Mouse (Mus musculus) T-helper 2 cell (primary cell): ENCODE data around the gene Anapc16.
"Not testable (repeated sequence)": the region's sequence is repeated elsewhere in the genome, so short reads cannot be mapped to it uniquely, and the experiment has no call there.

Source experiments
- in situ Hi-C: fragments of 300-600 bp; cut with MboI, MseI; formaldehyde crosslinking; loops from one replicate; pipeline ENCODE4 v1.15.1; 2025; ENCODE audit warnings: high pct_unique_total_duplicates

Anapc16 gene

GRCm38 (mm10) chr10:60002203-60002602 lies 732 bp downstream of the Anapc16 start:
- in situ Hi-C loops = loop anchor here (5.0 kb wide), 2 partner anchors 45 to 105 kb away; no protein-coding TSS in a partner anchor

DNA sequence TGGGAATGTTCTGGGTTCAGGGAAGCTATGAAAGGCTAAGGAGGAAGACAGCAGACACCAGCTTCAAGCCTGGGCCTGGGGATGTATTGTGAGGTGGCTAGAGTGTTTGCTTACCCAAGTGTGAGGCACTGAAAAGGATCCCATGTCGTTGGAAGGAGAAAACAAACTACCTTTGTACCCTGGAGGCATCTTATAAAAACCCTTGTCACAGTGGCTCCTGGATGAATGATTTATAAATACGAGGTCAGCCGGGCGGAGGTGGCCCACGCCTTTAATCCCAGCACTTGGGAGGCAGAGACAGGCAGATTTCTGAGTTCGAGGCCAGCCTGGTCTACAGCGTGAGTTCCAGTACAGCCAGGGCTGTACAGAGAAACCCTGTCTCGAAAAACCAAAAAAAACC lies 1.3 kb downstream of the Anapc16 start:
- in situ Hi-C loops = loop anchor here (5.0 kb wide), 2 partner anchors 44 to 104 kb away; no protein-coding TSS in a partner anchor

- in situ Hi-C loops = no loop called here
Observed at GRCm38 (mm10) chr10:59999057-59999456, 3.9 kb downstream of the Anapc16 start.

GRCm38 (mm10) chr10:59997591-59997990 lies 5.3 kb downstream of the Anapc16 start:
- in situ Hi-C loops = no loop called here

DNA sequence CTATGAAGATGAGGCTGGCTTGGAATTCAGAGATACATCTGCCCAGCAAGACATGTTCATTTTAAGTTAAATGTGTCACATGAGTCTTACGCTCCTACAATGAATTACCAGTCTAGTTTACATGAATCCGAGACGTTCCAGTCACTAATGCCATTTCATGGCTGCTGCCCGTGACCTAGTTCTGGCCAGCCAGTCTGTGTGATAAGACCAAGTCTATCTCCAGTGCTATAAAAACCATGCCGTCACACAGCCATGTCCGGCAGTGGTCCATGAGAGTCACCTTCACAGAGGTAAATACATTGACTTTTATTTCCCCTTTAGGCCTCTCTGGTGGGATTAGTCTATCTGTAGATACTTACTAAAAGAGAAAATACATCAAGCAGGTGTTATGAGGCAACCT lies 7.0 kb downstream of the Anapc16 start:
- in situ Hi-C loops = no loop called here

DNA sequence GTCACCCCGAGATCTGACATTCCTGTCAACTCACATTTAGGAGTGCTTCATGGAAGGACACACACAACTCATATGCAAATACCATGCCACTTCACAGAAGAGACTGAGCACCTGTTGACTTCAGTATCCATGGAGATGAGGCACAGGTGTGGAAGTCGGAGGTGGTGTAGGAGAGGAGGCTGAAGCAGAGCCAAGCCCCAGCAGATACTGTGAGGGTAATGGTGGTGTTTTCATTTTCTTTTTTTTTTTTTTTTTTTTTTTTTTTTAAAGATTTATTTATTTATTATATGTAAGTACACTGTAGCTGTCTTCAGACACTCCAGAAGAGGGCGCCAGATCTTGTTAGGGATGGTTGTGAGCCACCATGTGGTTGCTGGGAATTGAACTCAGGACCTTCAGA lies 9.1 kb downstream of the Anapc16 start:
- in situ Hi-C loops = not testable (repeated sequence)

GRCm38 (mm10) chr10:59992024-59992423 lies 10.9 kb downstream of the Anapc16 start:
- in situ Hi-C loops = no loop called here

DNA sequence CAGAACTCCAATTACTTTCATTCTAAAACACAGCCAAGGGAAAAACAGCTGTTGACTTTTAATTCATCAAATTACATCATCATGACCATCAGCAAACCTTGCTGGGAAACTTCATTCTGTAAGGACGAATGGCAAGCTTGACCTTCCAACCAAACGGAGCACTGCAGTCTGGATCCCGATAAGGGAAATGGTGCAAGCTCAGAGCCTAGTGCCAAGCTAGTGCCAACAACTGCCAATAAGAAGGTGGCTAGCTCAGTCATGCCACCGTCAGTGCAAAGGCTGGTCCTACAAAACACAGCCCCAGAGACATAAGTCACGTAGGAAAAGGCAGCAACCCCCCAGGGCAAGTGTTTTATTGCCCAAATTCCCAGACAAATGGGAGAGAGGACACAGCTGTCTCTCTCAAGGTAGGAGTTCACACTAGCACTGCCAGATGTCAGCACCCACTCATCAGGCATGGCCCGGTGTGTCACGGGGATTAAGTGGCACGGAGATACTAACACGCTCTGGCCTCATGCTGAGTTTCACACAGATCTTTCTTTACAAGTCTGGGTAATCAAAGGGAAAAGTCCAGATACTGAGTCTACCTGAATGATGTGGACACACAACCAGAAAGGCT lies 11.6 kb downstream of the Anapc16 start:
- in situ Hi-C loops = no loop called here

DNA sequence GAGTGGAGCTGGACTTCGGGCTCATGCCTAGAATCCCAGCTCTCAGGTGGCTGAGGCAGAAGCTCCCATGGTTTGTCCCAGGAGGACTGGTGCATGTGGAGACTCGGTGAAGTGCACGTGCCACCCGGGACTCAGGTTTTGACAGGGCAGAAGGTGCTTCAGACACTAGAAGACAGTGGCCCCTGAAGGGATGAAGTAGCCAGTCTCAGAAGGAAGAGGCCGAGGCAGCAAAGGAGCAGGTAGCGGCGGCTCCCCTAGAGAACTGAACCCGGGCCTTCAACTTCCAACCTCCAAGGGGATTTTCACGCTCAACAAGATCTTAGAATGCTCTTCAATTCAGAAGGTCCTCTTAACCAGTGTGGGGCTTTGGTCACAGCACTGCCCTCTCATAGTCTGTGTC lies 12.5 kb downstream of the Anapc16 start:
- in situ Hi-C loops = no loop called here

DNA sequence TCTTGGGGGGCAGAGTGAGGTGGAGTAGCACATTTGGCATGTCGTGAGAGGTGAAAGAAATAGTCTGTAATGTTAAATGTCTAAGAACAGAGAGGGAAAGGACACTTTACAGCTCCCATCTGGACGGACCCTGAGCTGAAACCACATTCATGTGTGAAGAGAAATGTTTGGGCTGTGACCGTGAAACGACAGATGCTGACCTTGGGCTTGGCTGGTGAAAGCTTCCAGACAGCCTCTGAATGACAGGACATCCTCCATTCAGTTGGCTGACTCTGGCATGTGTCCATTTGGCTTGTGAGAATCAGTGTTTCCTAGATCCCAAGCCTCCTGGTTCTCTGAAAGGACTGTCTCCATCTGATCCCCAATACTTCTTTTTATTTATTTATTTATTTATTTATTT lies 14.9 kb downstream of the Anapc16 start:
- in situ Hi-C loops = no loop called here

- in situ Hi-C loops = no loop called here
Observed at GRCm38 (mm10) chr10:59982379-59982873, 20.5 kb downstream of the Anapc16 start.

DNA sequence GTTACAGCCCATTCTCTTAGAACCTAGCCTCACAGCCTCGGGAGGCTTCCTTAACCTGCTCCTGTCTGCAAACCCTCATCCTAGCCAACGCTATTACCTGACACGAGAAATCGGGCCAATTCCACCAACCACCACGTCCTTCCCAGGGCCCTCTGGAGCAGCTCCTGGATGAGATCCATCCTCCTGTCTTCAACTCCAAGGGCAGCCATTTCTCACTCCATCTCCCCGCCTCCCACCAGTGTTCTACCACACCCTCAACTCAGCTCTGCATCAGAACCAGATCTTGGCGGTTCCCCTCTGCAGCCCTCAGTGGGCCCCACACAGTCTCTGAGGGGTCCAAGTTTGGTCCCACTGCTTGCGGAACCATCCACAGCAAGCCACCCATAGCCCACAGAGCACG lies 21.1 kb downstream of the Anapc16 start:
- in situ Hi-C loops = no loop called here

- in situ Hi-C loops = no loop called here
Observed at GRCm38 (mm10) chr10:59981336-59981735, 21.6 kb downstream of the Anapc16 start.

DNA sequence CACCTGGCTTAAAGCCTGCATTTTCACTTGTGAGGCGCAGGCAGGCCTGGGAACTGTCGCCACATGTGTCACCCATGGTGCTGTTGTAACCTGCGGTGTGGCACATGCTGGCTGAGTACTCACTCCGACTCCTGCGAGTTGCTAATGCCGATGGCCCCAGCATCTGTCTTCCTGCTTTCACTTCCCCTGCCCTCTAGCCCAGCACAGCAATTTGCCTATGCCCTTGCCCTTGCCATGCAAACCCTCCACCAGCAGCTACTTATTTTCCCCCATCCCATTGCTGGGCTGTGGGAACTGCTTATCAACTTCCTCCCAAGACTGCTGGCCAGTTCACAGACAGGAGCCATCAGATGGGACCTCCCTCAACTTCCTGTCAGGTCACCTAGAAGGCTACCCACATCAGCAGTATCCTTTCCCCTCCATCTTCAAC lies 22.1 kb downstream of the Anapc16 start:
- in situ Hi-C loops = no loop called here

GRCm38 (mm10) chr10:59978873-59979743 lies 23.8 kb downstream of the Anapc16 start:
- in situ Hi-C loops = no loop called here

DNA sequence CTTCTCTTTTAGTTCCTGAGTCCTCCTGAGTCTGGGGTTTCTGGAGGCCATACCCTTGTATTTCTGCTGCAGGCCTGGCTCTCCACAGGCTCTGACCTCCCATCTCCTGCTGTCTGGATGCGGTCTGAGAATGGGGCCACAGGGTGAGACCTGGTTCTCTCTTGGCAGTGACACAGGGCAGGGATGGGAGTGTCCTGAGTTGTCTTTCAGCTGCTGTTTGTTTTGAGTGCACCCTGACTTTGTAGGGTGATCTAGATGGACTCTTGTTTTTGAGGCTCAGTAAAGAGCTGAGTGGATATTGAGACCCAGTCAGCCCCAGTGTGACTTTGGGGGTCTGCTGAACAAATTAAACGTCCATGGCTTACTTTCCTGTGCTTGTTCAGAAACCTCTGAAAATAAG lies 24.5 kb downstream of the Anapc16 start:
- in situ Hi-C loops = no loop called here

DNA sequence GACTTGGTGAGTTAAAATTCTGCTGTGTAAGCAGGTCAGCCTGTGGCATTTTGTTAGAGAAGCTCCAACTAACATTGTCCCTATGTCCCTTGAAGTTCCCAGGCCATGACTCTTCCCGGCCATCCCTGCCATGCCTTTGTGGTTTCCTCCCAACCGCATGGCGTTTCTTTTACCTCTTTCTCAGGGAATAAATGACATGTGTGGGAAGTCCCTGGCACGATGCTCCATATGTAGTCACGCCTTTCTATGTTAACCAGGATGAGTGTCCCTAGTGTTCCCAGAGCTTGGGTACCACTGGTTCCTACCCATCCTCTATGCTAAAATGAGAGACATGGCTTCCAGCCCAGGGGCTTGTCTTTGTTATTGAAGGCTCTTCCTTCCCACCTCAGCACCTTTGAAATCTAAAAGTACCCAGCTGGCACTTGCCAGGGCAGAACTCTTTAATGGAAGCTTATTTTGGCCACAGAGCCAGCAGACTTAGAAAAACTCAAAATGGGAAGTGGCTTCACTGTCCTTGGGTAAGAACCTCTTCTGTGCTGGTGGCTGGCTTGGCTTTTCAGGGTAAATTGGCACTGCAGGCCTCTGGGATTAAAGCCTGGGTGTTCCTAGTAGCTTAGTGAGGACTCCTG lies 25.1 kb downstream of the Anapc16 start:
- in situ Hi-C loops = no loop called here

GRCm38 (mm10) chr10:59977141-59977540 lies 25.8 kb downstream of the Anapc16 start:
- in situ Hi-C loops = no loop called here

DNA sequence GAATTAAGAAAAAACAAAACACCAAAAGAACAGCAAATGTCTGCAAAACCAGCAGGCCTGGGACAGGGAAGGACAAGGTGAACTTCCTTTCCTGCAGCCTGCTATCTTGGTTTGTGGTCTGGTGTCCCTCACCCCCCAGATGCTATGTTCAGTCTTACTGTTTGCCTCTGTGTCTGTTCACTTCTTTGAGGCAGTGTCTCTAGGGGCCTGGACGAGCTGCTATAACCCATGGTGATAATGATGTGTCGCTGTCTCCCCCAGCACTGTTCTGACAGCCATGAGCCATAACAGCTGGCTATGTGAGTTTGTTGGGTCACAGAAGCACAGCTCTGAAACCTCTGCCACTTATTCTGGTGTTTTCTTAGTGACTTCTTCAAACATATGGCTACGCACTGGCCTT lies 28.1 kb downstream of the Anapc16 start:
- in situ Hi-C loops = no loop called here

GRCm38 (mm10) chr10:59974191-59974664 lies 28.7 kb downstream of the Anapc16 start:
- in situ Hi-C loops = no loop called here

DNA sequence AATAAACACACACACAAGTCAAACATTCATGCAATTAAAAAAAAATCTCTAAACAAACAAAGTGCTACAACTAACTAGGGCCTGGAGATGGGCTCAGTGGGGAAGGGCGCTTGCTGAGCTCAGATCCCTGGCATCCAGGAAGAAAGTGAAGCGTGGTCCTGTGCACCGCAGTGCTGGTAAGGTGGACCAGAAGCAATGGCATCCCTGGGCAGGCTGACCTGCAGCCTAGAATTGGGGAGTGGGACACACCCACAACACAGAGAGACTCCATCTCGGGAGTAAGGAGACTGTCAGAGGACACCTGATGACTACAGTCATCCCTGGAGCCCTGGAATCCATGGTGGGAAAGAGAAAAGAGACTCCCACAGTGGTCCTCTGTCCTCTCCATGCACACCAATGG lies 29.5 kb downstream of the Anapc16 start:
- in situ Hi-C loops = no loop called here

- in situ Hi-C loops = no loop called here
Observed at GRCm38 (mm10) chr10:59972999-59973398, 29.9 kb downstream of the Anapc16 start.
